Mouse (Mus musculus) myocyte (in vitro differentiated cells): ENCODE measurements around the gene Naxe. TPM values are rescaled to one million over a fixed set of nuclear protein-coding genes. Genes with fewer than 3 reads are reported as not detected.

Experiments
- H3K27me3 ChIP-seq: one replicate; pipeline ENCODE4 v1.6.1; 2011; ENCODE audit not compliant: control insufficient read depth, insufficient read depth, insufficient read length
- H3K36me3 ChIP-seq: one replicate; pipeline ENCODE4 v1.6.1; 2011; ENCODE audit not compliant: control insufficient read depth, insufficient read depth
- H3K4me2 ChIP-seq: one replicate; pipeline ENCODE4 v1.6.1; 2011; ENCODE audit warnings: low read depth, control low read depth
- H3K4me3 ChIP-seq: one replicate; pipeline ENCODE4 v1.5.1; 2011; ENCODE audit warnings: mild to moderate bottlenecking, control low read depth, moderate library complexity
- H3K79me2 ChIP-seq: one replicate; pipeline ENCODE4 v1.6.1; 2011; ENCODE audit not compliant: control insufficient read depth, insufficient read depth
- H3ac ChIP-seq: one replicate; pipeline ENCODE4 v1.6.1; 2011; ENCODE audit not compliant: control insufficient read depth, insufficient read length
- CEBPB ChIP-seq: IDR thresholded peaks from 2 replicates; pipeline ENCODE4 v1.6.1; 2011; ENCODE audit warnings: mild to moderate bottlenecking, moderate library complexity; ENCODE audit not compliant: poor library complexity, insufficient read depth, severe bottlenecking
- E2F4 ChIP-seq: IDR thresholded peaks from one replicate; pipeline ENCODE4 v1.6.1; 2011; ENCODE audit warnings: mild to moderate bottlenecking, control low read depth, moderate library complexity; ENCODE audit not compliant: insufficient read depth
- MAX ChIP-seq: IDR thresholded peaks from one replicate; pipeline ENCODE4 v1.6.1; 2011; ENCODE audit warnings: low read depth, mild to moderate bottlenecking, control low read depth
- MYOD1 ChIP-seq, 3 experiments: IDR thresholded peaks; one replicate each; pipeline ENCODE4 v1.6.1; 2011; ENCODE audit warnings: control low read depth in 2 of 3, low read depth in 2 of 3, mild to moderate bottlenecking in 2 of 3, moderate library complexity in 1 of 3; ENCODE audit not compliant: insufficient read length in 2 of 3, control insufficient read depth in 1 of 3
- MYOG ChIP-seq, 3 experiments: IDR thresholded peaks; one replicate each; pipeline ENCODE4 v1.6.1; 2011; ENCODE audit warnings: control low read depth in 2 of 3, low read depth in 2 of 3, mild to moderate bottlenecking in 2 of 3; ENCODE audit not compliant: insufficient read length in 2 of 3, control insufficient read depth in 1 of 3, insufficient read depth in 1 of 3
- POLR2A ChIP-seq: IDR thresholded peaks from one replicate; pipeline ENCODE4 v1.6.1; 2011; ENCODE audit warnings: low read depth, mild to moderate bottlenecking, control low read depth, moderate library complexity; ENCODE audit not compliant: insufficient read length
- POLR2AphosphoS2 ChIP-seq: IDR thresholded peaks from one replicate; pipeline ENCODE4 v1.6.1; 2011; ENCODE audit warnings: low read depth, control low read depth; ENCODE audit not compliant: insufficient read length
- REST ChIP-seq: IDR thresholded peaks from one replicate; pipeline ENCODE4 v1.6.1; 2011; ENCODE audit warnings: mild to moderate bottlenecking, control low read depth, moderate library complexity; ENCODE audit not compliant: insufficient read depth, insufficient read length
- SRF ChIP-seq: IDR thresholded peaks from one replicate; pipeline ENCODE4 v1.6.1; 2011; ENCODE audit warnings: low read depth; ENCODE audit not compliant: control insufficient read depth, insufficient read length
- TCF12 ChIP-seq: IDR thresholded peaks from one replicate; pipeline ENCODE4 v1.6.1; 2011; ENCODE audit warnings: mild to moderate bottlenecking, control low read depth; ENCODE audit not compliant: poor library complexity, insufficient read depth, severe bottlenecking
- TCF3 ChIP-seq: IDR thresholded peaks from one replicate; pipeline ENCODE4 v1.6.1; 2011; ENCODE audit warnings: low read depth, control low read depth; ENCODE audit not compliant: insufficient read length
- USF1 ChIP-seq: IDR thresholded peaks from one replicate; pipeline ENCODE4 v1.6.1; 2011; ENCODE audit warnings: low read depth, mild to moderate bottlenecking, control low read depth, moderate library complexity
- polyA plus RNA-seq: library from polyadenylated mRNA; unstranded; fragments of >200 nt; fragmentation: generic; extraction: Trizol; gene quantifications from one replicate; pipeline ENCODE4 v1.2.1, GENCODE M21; 2012; ENCODE audit warnings: missing spikeins

The Naxe gene
- polyA plus RNA-seq, 1 experiment, result 141 TPM

GRCm38 (mm10) chr3:88042661-88043421 is 15.5 kb downstream of the Naxe start, which contains the start of gene Gpatch4:
TSS of gene Gpatch4 (plus strand) at chr3:88043108.
- Histone ChIP-seq H3K27me3 (peaks cover 10% of the 10 kb centered on the region), H3K36me3 (no peaks in the 10 kb centered on the region), H3K4me2 (peak within 1 kb of the TSS; percentile 82), H3K4me3 (peak within 1 kb of the TSS; percentile 66), H3ac (no peak within 1 kb of the TSS), H3K79me2 (peaks cover 16% of the 10 kb centered on the region)
- TF ChIP-seq SRF, result no peak
- no peak for TF ChIP-seq TCF12
- no peak for TF ChIP-seq CEBPB
- no peak for TF ChIP-seq USF1
- peak; percentile 63 for TF ChIP-seq POLR2A
- TF ChIP-seq MYOD1 (IDR thresholded peaks at IDR 0.05; ENCODE audit: control insufficient read depth in 1 of 3, insufficient read length in 2 of 3, low read depth in 2 of 3), result no peak
- no peak for TF ChIP-seq TCF3
- no peak for TF ChIP-seq E2F4
- no peak for TF ChIP-seq REST
- peak; percentile 93 for TF ChIP-seq MAX
- TF ChIP-seq POLR2AphosphoS2, result peak; percentile 77
- peak in 1 of 3 experiments; percentile 5 for TF ChIP-seq MYOG (IDR thresholded peaks at IDR 0.05; ENCODE audit: control insufficient read depth in 1 of 3, insufficient read depth in 1 of 3, insufficient read length in 2 of 3, low read depth in 2 of 3)

- Histone ChIP-seq H3K4me2 (no peak overlapping the region), H3K4me3 (no peak overlapping the region), H3K36me3 (no peaks in the 10 kb centered on the region), H3K79me2 (no peaks in the 10 kb centered on the region), H3ac (no peak overlapping the region), H3K27me3 (peaks cover 22% of the 10 kb centered on the region)
- TF ChIP-seq CEBPB (no peak), MAX (no peak), POLR2AphosphoS2 (no peak), POLR2A (no peak), TCF12 (no peak), MYOD1 (IDR thresholded peaks at IDR 0.05; ENCODE audit: control insufficient read depth in 1 of 3, insufficient read length in 2 of 3, low read depth in 2 of 3) (no peak), TCF3 (no peak), MYOG (IDR thresholded peaks at IDR 0.05; ENCODE audit: control insufficient read depth in 1 of 3, insufficient read depth in 1 of 3, insufficient read length in 2 of 3, low read depth in 2 of 3) (no peak), USF1 (no peak), REST (no peak), SRF (no peak), E2F4 (no peak)
Observed at GRCm38 (mm10) chr3:88035561-88036293, 22.6 kb downstream of the Naxe start.

- Histone ChIP-seq H3K27me3 (peaks cover 23% of the 10 kb centered on the region), H3ac (no peak overlapping the region), H3K4me2 (no peak overlapping the region), H3K36me3 (no peaks in the 10 kb centered on the region), H3K4me3 (no peak overlapping the region), H3K79me2 (no peaks in the 10 kb centered on the region)
- TF ChIP-seq MYOD1 (IDR thresholded peaks at IDR 0.05; ENCODE audit: control insufficient read depth in 1 of 3, insufficient read length in 2 of 3, low read depth in 2 of 3) (no peak), CEBPB (no peak), TCF3 (no peak), SRF (no peak), REST (no peak), MYOG (IDR thresholded peaks at IDR 0.05; ENCODE audit: control insufficient read depth in 1 of 3, insufficient read depth in 1 of 3, insufficient read length in 2 of 3, low read depth in 2 of 3) (no peak), MAX (no peak), USF1 (no peak), POLR2AphosphoS2 (no peak), TCF12 (no peak), POLR2A (no peak)
Observed at GRCm38 (mm10) chr3:88033506-88033905, 24.8 kb downstream of the Naxe start.

GRCm38 (mm10) chr3:88030608-88031395 is 27.5 kb downstream of the Naxe start:
- Histone ChIP-seq H3K36me3 (no peaks in the 10 kb centered on the region), H3K4me2 (no peak overlapping the region), H3K27me3 (peaks cover 17% of the 10 kb centered on the region), H3ac (no peak overlapping the region), H3K4me3 (no peak overlapping the region), H3K79me2 (no peaks in the 10 kb centered on the region)
- TF ChIP-seq REST (no peak), SRF (no peak), USF1 (no peak), MAX (no peak), TCF3 (no peak), TCF12 (no peak), CEBPB (no peak), MYOG (IDR thresholded peaks at IDR 0.05; ENCODE audit: control insufficient read depth in 1 of 3, insufficient read depth in 1 of 3, insufficient read length in 2 of 3, low read depth in 2 of 3) (no peak), E2F4 (no peak), POLR2A (no peak), POLR2AphosphoS2 (no peak), MYOD1 (IDR thresholded peaks at IDR 0.05; ENCODE audit: control insufficient read depth in 1 of 3, insufficient read length in 2 of 3, low read depth in 2 of 3) (no peak)
